Mouse (Mus musculus) heart, adult 2 months (tissue): ENCODE results near the gene Oit3. TPM values are rescaled to one million over a fixed set of nuclear protein-coding genes. Genes with fewer than 3 reads are reported as not detected.
"Not testable (repeated sequence)": the region's sequence is repeated elsewhere in the genome, so short reads cannot be mapped to it uniquely, and the experiment has no call there.

ENCODE experiments used
- DNase-seq, 2 experiments: peaks; one replicate each; pipeline ENCODE4 v3.0.0; 2021
- H3K27ac ChIP-seq: fragments of 200-600 bp; 2 replicates; pipeline ENCODE4 v1.8.1; 2022
- H3K27me3 ChIP-seq: fragments of 200-500 bp; 2 replicates; pipeline ENCODE4 v1.6.1; 2012; ENCODE audit warnings: mild to moderate bottlenecking, low read length, inconsistent platforms, mixed read lengths; ENCODE audit not compliant: control insufficient read depth, insufficient read depth
- H3K36me3 ChIP-seq: fragments of 200-500 bp; 2 replicates; pipeline ENCODE4 v1.6.1; 2012; ENCODE audit warnings: low read length, inconsistent platforms; ENCODE audit not compliant: control insufficient read depth, insufficient read depth
- H3K4me1 ChIP-seq: fragments of 200-500 bp; 2 replicates; pipeline ENCODE4 v1.6.1; 2011; ENCODE audit warnings: low read length; ENCODE audit not compliant: control insufficient read depth, insufficient read depth
- H3K4me3 ChIP-seq: fragments of 200-600 bp; 2 replicates; pipeline ENCODE4 v1.8.1; 2022
- H3K79me2 ChIP-seq: fragments of 200-500 bp; replicated peaks from 2 replicates; pipeline ENCODE4 v1.6.1; 2012; ENCODE audit warnings: mild to moderate bottlenecking, inconsistent platforms, low read length, moderate library complexity, mixed read lengths; ENCODE audit not compliant: control insufficient read depth, insufficient read depth
- H3K9ac ChIP-seq: fragments of 200-500 bp; 2 replicates; pipeline ENCODE4 v1.6.1; 2012; ENCODE audit warnings: low read depth, mild to moderate bottlenecking, control low read depth, inconsistent platforms, low read length, mixed read lengths
- CTCF ChIP-seq: fragments of 200-600 bp; IDR thresholded peaks from 2 replicates; pipeline ENCODE4 v1.8.1; 2022; ENCODE audit warnings: antibody characterized with exemption, mild to moderate bottlenecking, moderate library complexity
- EP300 ChIP-seq: fragments of 200-500 bp; IDR thresholded peaks from 2 replicates; pipeline ENCODE4 v1.6.1; 2011; ENCODE audit warnings: low read depth, low read length, control low read depth; ENCODE audit not compliant: insufficient read depth
- POLR2A ChIP-seq: fragments of 200-500 bp; IDR thresholded peaks from 2 replicates; pipeline ENCODE4 v1.6.1; 2011; ENCODE audit warnings: mild to moderate bottlenecking, low read depth, low read length, control low read depth; ENCODE audit not compliant: insufficient read depth
- WGBS: fragments of 180-500 bp; shearing (Covaris S2); methylation state at CpG from one replicate; pipeline ENCODE4 v1.1.7; 2018; 5-methylcytosine and 5-hydroxymethylcytosine counted together
- intact Hi-C: fragments of 180-260 bp; cut with DNase I; formaldehyde crosslinking; loops from one replicate; pipeline ENCODE4 v1.15.1; 2025
- polyA plus RNA-seq: library from polyadenylated mRNA; depleted of rRNA; stranded (reverse); fragments of >200 nt; gene quantifications from 2 replicates; pipeline ENCODE4 v1.2.3, GENCODE M21; 2012
- total RNA-seq, 2 experiments: library from RNA; stranded (reverse); gene quantifications; 2 replicates each; pipeline ENCODE4 v1.2.3; 2021

Oit3 gene
- total and polyA plus RNA-seq, 3 experiments = 0.55 TPM; not detected in 2

DNA sequence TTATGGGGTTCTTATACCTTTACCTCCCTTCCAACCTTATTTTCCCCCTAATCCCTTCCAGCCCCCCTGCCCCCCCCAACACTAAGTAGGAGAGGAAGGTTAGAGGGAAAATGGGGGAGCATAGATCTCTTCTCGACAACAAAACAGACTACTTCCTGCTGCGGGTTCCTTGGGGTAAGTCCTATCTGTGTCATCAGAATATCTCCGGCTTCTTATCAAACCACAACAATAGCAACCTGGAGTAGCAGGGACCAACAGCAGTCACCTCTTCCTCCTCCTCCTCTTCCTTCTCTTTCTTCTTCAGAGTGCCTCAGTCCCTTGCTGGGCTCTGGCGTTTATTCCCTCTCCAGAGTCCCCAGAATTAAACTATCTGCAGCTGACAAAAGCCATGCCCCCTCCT is 49.7 kb downstream of the Oit3 start:
- Histone ChIP-seq H3K4me3 (no peak overlapping the region), H3K27me3 (no peaks in the 10 kb centered on the region), H3K9ac (no peak overlapping the region), H3K27ac (no peak overlapping the region), H3K79me2 (no peaks in the 10 kb centered on the region), H3K36me3 (no peaks in the 10 kb centered on the region), H3K4me1 (no peaks in the 10 kb centered on the region)
- no peak for DNase-seq
- WGBS = 8% methylated on average over 4 of the region's 4 CpGs
- TF ChIP-seq EP300 (no peak), CTCF (no peak), POLR2A (no peak)
- intact Hi-C loops = no loop called here

DNA sequence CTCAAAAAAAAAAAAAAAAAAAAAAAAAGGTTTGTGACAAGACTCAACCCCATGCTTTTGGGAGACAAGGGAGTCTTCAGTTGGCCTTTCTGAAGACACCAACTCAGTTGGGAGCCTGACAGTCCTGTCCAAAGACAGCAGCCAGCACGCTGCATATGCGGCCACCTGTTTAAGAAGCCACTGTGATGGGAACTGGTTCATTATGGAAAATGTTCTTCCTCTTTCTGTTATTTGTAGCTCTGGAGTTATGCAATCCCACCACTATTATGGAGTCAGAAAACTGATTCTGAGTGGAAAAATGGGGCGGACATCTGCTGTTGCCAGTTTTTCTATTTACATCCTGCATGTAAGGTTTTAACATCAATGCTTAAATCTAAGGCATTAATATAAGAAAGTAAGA is 51.9 kb downstream of the Oit3 start:
- 92% methylated on average over 3 of the region's 3 CpGs for WGBS
- Histone ChIP-seq H3K4me3 (no peak overlapping the region), H3K27me3 (no peaks in the 10 kb centered on the region), H3K79me2 (no peaks in the 10 kb centered on the region), H3K36me3 (no peaks in the 10 kb centered on the region), H3K9ac (no peak overlapping the region), H3K27ac (no peak overlapping the region), H3K4me1 (no peaks in the 10 kb centered on the region)
- DNase-seq = no peak
- no peak for TF ChIP-seq CTCF
- TF ChIP-seq POLR2A = no peak
- no peak for TF ChIP-seq EP300
- intact Hi-C loops = no loop called here

DNA sequence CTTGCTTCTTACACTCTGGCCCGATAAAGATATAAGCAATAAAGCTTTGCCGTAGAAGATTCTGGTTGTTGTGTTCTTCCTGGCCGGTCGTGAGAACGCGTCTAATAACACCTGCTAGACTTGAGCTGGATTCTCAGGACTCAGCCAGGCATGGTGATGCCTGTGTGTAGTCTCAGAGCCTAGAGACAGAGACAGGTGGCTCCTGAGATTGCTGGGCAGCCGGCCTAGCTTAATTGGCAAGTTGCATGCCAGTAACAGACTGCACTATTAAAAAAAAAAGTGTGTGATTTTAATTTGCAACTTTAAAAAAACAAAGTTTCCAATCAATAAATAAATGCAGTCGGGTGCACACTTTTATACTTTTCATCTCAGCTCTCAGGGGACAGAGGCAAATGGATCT is 54.6 kb downstream of the Oit3 start:
- Histone ChIP-seq H3K79me2 (no peaks in the 10 kb centered on the region), H3K27me3 (no peaks in the 10 kb centered on the region), H3K9ac (no peak overlapping the region), H3K36me3 (no peaks in the 10 kb centered on the region), H3K27ac (no peak overlapping the region), H3K4me1 (no peaks in the 10 kb centered on the region), H3K4me3 (no peak overlapping the region)
- TF ChIP-seq CTCF = no peak
- no peak for TF ChIP-seq POLR2A
- no peak for TF ChIP-seq EP300
- WGBS = 88% methylated on average over 8 of the region's 8 CpGs
- DNase-seq = no peak
- intact Hi-C loops = no loop called here

DNA sequence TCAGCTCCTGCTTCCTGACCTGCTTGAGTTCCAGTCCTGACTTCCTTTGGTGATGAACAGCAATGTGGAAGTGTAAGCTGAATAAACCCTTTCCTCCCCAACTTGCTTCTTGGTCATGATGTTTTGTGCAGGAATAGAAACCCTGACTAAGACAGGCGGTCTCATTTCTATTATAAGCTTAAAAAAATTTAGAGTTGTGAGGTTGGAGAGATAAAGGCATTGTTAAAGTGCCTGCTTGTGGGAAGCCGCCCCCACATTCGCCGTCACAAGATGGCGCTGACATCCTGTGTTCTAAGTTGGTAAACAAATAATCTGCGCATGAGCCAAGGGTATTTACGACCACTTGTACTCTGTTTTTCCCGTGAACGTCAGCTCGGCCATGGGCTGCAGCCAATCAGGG is 60.0 kb downstream of the Oit3 start:
- WGBS = 94% methylated on average over 7 of the region's 10 CpGs
- H3K79me2 ChIP-seq, intact Hi-C loops, H3K4me3 ChIP-seq, DNase-seq, H3K27ac ChIP-seq, H3K27me3 ChIP-seq, H3K36me3 ChIP-seq, H3K4me1 ChIP-seq, H3K9ac ChIP-seq: not testable (repeated sequence)

DNA sequence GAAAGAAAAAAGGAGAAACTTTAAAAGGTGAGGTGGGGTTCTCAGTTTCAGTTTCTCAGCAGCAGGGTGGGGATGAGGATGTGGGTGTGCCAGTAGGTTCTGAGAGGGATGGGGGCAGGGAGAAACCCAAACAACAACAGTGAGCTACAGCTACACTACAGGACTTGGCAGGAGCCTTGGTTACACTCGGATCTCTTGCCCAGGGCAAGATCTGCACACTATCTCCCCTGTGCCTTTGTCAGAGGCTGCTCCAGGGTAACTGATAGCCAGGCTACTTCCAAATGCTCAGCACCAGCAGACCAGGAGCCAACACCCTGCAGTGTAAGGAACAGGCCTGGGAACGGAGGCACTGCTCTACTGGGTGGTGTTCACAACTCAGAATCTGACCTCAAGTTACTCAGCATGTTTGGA is 61.2 kb downstream of the Oit3 start:
- H3K4me3 ChIP-seq = no peak overlapping the region
- H3K4me1 ChIP-seq = no peaks in the 10 kb centered on the region; the same call in 1 of the 2 replicates
- 41% methylated on average over 2 of the region's 2 CpGs for WGBS
- H3K36me3 ChIP-seq = no peaks in the 10 kb centered on the region
- no peak for DNase-seq
- intact Hi-C loops = no loop called here
- no peaks in the 10 kb centered on the region for H3K27me3 ChIP-seq
- TF ChIP-seq POLR2A (no peak), CTCF (no peak), EP300 (no peak)
- no peak overlapping the region for H3K27ac ChIP-seq
- H3K9ac ChIP-seq = no peak overlapping the region
- H3K79me2 ChIP-seq = no peaks in the 10 kb centered on the region

DNA sequence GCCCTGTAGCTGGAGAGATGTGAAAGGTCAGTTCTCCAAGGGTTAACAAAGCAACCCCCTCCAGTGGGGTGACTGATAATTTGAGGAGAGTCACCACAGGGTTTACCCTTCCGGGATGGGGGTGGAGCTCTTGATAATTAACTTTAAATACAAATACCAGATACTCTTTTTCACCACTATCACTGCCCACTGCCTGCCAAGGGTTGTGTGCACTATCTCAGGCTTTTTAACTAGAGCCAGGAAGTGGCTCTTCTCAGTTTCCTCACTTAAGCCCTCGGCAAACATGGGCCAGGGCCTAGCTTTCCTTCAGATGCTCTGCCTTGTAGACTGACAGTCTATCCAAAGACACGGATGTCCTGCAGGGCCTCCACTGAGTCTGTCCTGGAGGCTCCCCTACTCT is 61.7 kb downstream of the Oit3 start:
- WGBS = 10% methylated on average over 3 of the region's 3 CpGs
- Histone ChIP-seq H3K4me1 (no peaks in the 10 kb centered on the region; the same call in 1 of the 2 replicates), H3K4me3 (no peak overlapping the region), H3K27me3 (no peaks in the 10 kb centered on the region), H3K36me3 (no peaks in the 10 kb centered on the region), H3K79me2 (no peaks in the 10 kb centered on the region), H3K9ac (no peak overlapping the region), H3K27ac (no peak overlapping the region)
- TF ChIP-seq POLR2A (no peak), EP300 (no peak), CTCF (no peak)
- DNase-seq = no peak
- intact Hi-C loops = no loop called here

DNA sequence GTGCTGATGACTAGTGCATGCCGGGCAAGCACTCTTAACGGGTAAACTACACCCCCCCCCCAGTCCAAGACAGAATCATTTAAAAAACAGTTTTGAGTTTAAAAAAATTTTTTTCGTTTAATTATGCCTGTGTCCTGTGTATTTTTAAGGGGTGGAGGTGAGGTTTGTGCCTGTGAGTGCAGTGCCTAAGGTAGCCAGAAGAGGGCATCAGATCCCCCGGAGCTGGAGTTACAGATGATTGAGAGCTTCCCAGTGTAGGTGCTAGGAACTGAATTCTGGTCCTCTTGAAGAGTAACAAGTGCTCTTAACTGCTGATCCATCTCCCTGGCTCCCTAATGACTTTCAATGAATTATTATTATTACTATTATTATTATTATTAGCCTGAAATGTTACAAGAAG is 62.9 kb downstream of the Oit3 start:
- intact Hi-C loops = no loop called here
- no peak overlapping the region for H3K27ac ChIP-seq
- TF ChIP-seq CTCF (peak; percentile 52), EP300 (no peak)
- H3K27me3 ChIP-seq = no peaks in the 10 kb centered on the region
- no peaks in the 10 kb centered on the region for H3K36me3 ChIP-seq
- WGBS = 92% methylated on average over 4 of the region's 4 CpGs
- no peaks in the 10 kb centered on the region; the same call in 1 of the 2 replicates for H3K4me1 ChIP-seq
- no peaks in the 10 kb centered on the region for H3K79me2 ChIP-seq
- DNase-seq = no peak
- H3K4me3 ChIP-seq = no peak overlapping the region
- no peak overlapping the region for H3K9ac ChIP-seq
